Mouse (Mus musculus) embryonic facial prominence, embryonic 15.5 days (tissue): ENCODE results near the gene Skor1. TPM values are rescaled to one million over a fixed set of nuclear protein-coding genes. Genes with fewer than 3 reads are reported as not detected.

Experiments
- ATAC-seq: fragments of 200-750 bp; cut with Nextera tagmentation; 2 replicates; pipeline ENCODE4 v1.8.0; 2017; ENCODE audit warnings: low read depth, moderate TSS enrichment; ENCODE audit not compliant: insufficient number of reproducible peaks, low FRiP score, low TSS enrichment
- H3K27ac ChIP-seq: fragments of 300-500 bp; sonication (generic); replicated peaks from 2 replicates; pipeline ENCODE4 v1.5.1; 2015; ENCODE audit warnings: mild to moderate bottlenecking, inconsistent platforms
- H3K27me3 ChIP-seq: fragments of 300-500 bp; sonication (generic); 2 replicates; pipeline ENCODE4 v1.6.1; 2015; ENCODE audit warnings: inconsistent platforms
- H3K36me3 ChIP-seq: fragments of 300-500 bp; sonication (generic); 2 replicates; pipeline ENCODE4 v1.6.1; 2015; ENCODE audit warnings: mild to moderate bottlenecking, inconsistent platforms
- H3K4me1 ChIP-seq: fragments of 300-500 bp; sonication (generic); 2 replicates; pipeline ENCODE4 v1.6.1; 2015; ENCODE audit warnings: inconsistent platforms
- H3K4me2 ChIP-seq: fragments of 300-500 bp; sonication (generic); replicated peaks from 2 replicates; pipeline ENCODE4 v1.6.1; 2015; ENCODE audit warnings: mild to moderate bottlenecking, inconsistent platforms
- H3K4me3 ChIP-seq: fragments of 300-500 bp; sonication (generic); replicated peaks from 2 replicates; pipeline ENCODE4 v1.5.1; 2015; ENCODE audit warnings: mild to moderate bottlenecking, inconsistent platforms
- H3K9ac ChIP-seq: fragments of 300-500 bp; sonication (generic); 2 replicates; pipeline ENCODE4 v1.6.1; 2015; ENCODE audit warnings: inconsistent platforms
- H3K9me3 ChIP-seq: fragments of 300-500 bp; sonication (generic); replicated peaks from 2 replicates; pipeline ENCODE4 v1.6.1; 2016; ENCODE audit warnings: inconsistent platforms
- WGBS: fragments of 180-500 bp; shearing (Covaris S2); methylation state at CpG from one replicate; pipeline ENCODE4 v1.1.7; 2015; 5-methylcytosine and 5-hydroxymethylcytosine counted together
- polyA plus RNA-seq: library from polyadenylated mRNA; unstranded; fragments of >200 nt; fragmentation: Nextera tagmentation; extraction: Ambion mirVana; gene quantifications from 2 replicates; pipeline ENCODE4 v1.2.1, GENCODE M21; 2015

The Skor1 gene
- polyA plus RNA-seq, 1 experiment from 2014 or later, result not detected

GRCm38 (mm10) chr9:63142335-63143036 lies 6.3 kb downstream of the Skor1 start:
- Histone ChIP-seq H3K27me3 (peaks cover 97% of the 10 kb centered on the region), H3K27ac (no peak overlapping the region), H3K4me1 (peaks cover 69% of the 10 kb centered on the region), H3K4me3 (peak overlapping the region; percentile 17), H3K9me3 (no peaks in the 10 kb centered on the region), H3K4me2 (peak overlapping the region; percentile 40), H3K36me3 (no peaks in the 10 kb centered on the region), H3K9ac (no peak overlapping the region)
- ATAC-seq, result no peak
- WGBS, result under 1% methylated on average over 42 of the region's 42 CpGs

DNA sequence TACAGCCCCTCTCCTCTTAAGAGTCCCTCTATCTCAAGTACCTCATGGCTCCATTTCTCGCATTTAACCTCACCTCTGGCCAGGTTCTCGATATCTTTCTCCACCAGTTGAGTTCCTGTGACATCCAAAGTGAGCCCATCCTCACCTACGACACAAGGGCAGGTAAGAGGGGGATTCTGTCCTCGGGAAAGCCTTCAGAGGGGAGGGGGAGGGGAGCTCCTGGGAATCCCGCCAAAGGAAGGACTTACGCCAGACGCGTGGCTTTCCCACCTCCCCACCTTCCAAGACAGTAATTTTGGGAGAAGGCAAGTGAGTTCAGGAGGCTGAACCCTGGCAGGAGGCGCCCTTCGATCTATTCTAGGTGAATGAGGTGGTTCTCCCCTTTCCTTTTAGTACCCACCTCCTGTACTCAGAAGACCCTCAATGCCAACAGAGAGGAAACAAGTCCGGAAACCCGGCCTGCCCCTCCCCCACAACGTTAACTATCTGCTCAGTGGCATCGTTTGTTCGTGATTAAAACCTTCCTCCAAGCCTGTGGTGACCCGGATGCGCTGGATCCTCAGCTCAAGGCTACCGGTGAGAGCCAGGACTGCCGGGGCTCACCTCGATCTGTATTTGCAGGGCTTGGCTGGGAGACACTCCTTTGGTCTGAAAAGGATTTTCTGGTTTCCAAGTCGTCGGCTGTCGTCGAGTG lies 7.0 kb downstream of the Skor1 start:
- H3K36me3 ChIP-seq, result no peaks in the 10 kb centered on the region
- H3K4me3 ChIP-seq, result peak overlapping the region; percentile 17; the same call in 1 of the 2 replicates
- WGBS, result 1% methylated on average over 24 of the region's 24 CpGs
- peaks cover 97% of the 10 kb centered on the region for H3K27me3 ChIP-seq
- no peak for ATAC-seq
- H3K9me3 ChIP-seq, result no peaks in the 10 kb centered on the region
- H3K9ac ChIP-seq, result no peak overlapping the region
- peak overlapping the region; percentile 40 for H3K4me2 ChIP-seq
- peaks cover 70% of the 10 kb centered on the region for H3K4me1 ChIP-seq
- no peak overlapping the region for H3K27ac ChIP-seq

- Histone ChIP-seq H3K4me2 (no peak overlapping the region), H3K36me3 (no peaks in the 10 kb centered on the region), H3K9ac (no peak overlapping the region), H3K4me1 (peaks cover 68% of the 10 kb centered on the region), H3K27ac (no peak overlapping the region), H3K9me3 (no peaks in the 10 kb centered on the region), H3K27me3 (peaks cover 97% of the 10 kb centered on the region), H3K4me3 (no peak overlapping the region)
- WGBS, result 1% methylated on average over 9 of the region's 9 CpGs
- ATAC-seq, result no peak
These were observed 8.6 kb downstream of the Skor1 start for GRCm38 (mm10) chr9:63140211-63140610.

DNA sequence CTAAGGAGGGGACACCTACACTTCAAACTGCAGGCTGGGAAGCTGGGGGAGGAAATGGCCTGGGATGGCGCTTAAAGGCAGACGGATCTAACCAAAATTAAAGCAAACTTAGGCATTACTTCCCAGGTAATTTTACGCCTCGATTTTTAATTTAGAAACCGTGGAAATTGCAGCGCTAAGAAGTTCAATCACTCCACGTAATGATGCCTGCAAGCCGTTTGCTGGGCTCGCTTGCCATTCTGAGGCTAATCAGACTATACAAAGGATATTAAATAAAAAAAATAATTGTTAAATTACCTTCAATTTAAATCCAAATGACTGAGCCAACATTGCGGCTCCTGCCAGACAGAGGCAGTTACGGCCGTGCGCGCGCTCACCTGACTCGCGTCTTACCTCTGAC lies 9.1 kb downstream of the Skor1 start:
- no peak overlapping the region for H3K9ac ChIP-seq
- H3K27ac ChIP-seq, result no peak overlapping the region
- no peak overlapping the region for H3K4me2 ChIP-seq
- peaks cover 97% of the 10 kb centered on the region for H3K27me3 ChIP-seq
- no peaks in the 10 kb centered on the region for H3K36me3 ChIP-seq
- no peak for ATAC-seq
- peaks cover 68% of the 10 kb centered on the region for H3K4me1 ChIP-seq
- H3K4me3 ChIP-seq, result no peak overlapping the region
- WGBS, result 4% methylated on average over 17 of the region's 17 CpGs
- no peaks in the 10 kb centered on the region for H3K9me3 ChIP-seq

DNA sequence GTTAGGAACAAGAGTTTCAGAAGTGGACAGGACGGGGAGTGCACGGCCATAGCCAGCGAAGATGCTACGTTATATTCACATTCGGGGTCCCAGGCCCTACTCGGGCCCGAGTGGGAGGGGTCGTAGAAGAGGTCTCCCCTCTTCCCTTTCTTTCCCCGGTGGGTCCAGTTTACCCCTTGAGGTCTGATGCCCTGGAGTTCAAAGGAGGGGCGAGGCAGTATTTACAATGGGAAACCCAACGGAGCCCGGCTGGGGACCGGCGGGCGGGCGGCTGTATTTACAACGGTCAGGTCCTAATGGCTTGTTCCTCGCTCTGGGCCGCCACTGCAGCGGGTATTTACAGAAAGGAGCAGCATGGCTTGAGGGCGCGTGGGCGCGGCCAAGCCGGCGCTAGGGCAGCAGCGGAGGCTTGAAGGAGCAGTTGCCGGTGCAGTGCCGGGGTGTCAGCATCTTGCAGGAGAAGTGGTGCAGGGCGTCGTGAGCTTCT lies 10.2 kb downstream of the Skor1 start:
- H3K9ac ChIP-seq, result no peak overlapping the region
- H3K4me1 ChIP-seq, result peaks cover 67% of the 10 kb centered on the region
- 1% methylated on average over 31 of the region's 31 CpGs for WGBS
- H3K4me2 ChIP-seq, result peak overlapping the region; percentile 36
- ATAC-seq, result no peak
- H3K9me3 ChIP-seq, result no peaks in the 10 kb centered on the region
- H3K27ac ChIP-seq, result no peak overlapping the region
- H3K27me3 ChIP-seq, result peaks cover 97% of the 10 kb centered on the region
- no peaks in the 10 kb centered on the region for H3K36me3 ChIP-seq
- peak overlapping the region; percentile 23 for H3K4me3 ChIP-seq

DNA sequence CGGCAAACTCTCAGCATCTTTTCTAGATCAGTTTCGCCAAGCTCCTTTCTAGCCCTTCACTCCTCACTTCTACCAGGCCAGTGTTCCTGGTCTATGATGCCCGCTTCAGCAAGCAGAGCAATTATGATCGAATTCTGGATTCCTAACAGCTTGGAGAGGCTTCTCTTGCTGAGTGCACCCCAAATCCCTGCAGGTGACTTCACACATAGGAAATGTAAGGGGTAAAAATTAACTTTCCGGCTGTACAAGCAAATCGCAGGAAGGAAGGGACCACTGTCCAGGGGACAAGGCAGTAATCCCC lies 11.2 kb downstream of the Skor1 start:
- 3% methylated on average over 6 of the region's 6 CpGs for WGBS
- Histone ChIP-seq H3K36me3 (no peaks in the 10 kb centered on the region), H3K9me3 (no peaks in the 10 kb centered on the region), H3K27ac (no peak overlapping the region), H3K4me2 (no peak overlapping the region), H3K9ac (no peak overlapping the region), H3K4me1 (peaks cover 62% of the 10 kb centered on the region), H3K4me3 (no peak overlapping the region), H3K27me3 (peaks cover 90% of the 10 kb centered on the region)
- no peak for ATAC-seq

- Histone ChIP-seq H3K9me3 (no peaks in the 10 kb centered on the region), H3K27ac (no peak overlapping the region), H3K27me3 (peaks cover 84% of the 10 kb centered on the region), H3K36me3 (no peaks in the 10 kb centered on the region), H3K4me3 (no peak overlapping the region), H3K4me2 (no peak overlapping the region), H3K4me1 (peaks cover 62% of the 10 kb centered on the region), H3K9ac (no peak overlapping the region)
- no peak for ATAC-seq
- WGBS, result 6% methylated on average over 19 of the region's 19 CpGs
These were observed 11.8 kb downstream of the Skor1 start for GRCm38 (mm10) chr9:63136756-63137614.

- Histone ChIP-seq H3K4me3 (no peak overlapping the region), H3K4me2 (no peak overlapping the region), H3K4me1 (peaks cover 64% of the 10 kb centered on the region), H3K9me3 (no peaks in the 10 kb centered on the region), H3K36me3 (no peaks in the 10 kb centered on the region), H3K27me3 (peaks cover 77% of the 10 kb centered on the region), H3K9ac (no peak overlapping the region), H3K27ac (no peak overlapping the region)
- ATAC-seq, result no peak
- WGBS, result 6% methylated on average over 8 of the region's 8 CpGs
These were observed 12.5 kb downstream of the Skor1 start for GRCm38 (mm10) chr9:63136241-63136640.

- H3K4me3 ChIP-seq, result peak overlapping the region; percentile 35
- no peaks in the 10 kb centered on the region for H3K9me3 ChIP-seq
- no peaks in the 10 kb centered on the region for H3K36me3 ChIP-seq
- no peak for ATAC-seq
- H3K4me1 ChIP-seq, result peaks cover 64% of the 10 kb centered on the region
- no peak overlapping the region for H3K27ac ChIP-seq
- under 1% methylated on average over 16 of the region's 16 CpGs for WGBS
- H3K4me2 ChIP-seq, result peak overlapping the region; percentile 49
- H3K9ac ChIP-seq, result no peak overlapping the region
- H3K27me3 ChIP-seq, result peaks cover 73% of the 10 kb centered on the region
These were observed 13.0 kb downstream of the Skor1 start for GRCm38 (mm10) chr9:63135801-63136200.

- no peaks in the 10 kb centered on the region for H3K9me3 ChIP-seq
- no peak overlapping the region for H3K27ac ChIP-seq
- H3K27me3 ChIP-seq, result peaks cover 69% of the 10 kb centered on the region
- H3K4me1 ChIP-seq, result peaks cover 64% of the 10 kb centered on the region
- H3K4me3 ChIP-seq, result peak overlapping the region; percentile 35
- no peak for ATAC-seq
- no peak overlapping the region for H3K9ac ChIP-seq
- peak overlapping the region; percentile 49 for H3K4me2 ChIP-seq
- WGBS, result 2% methylated on average over 11 of the region's 11 CpGs
- H3K36me3 ChIP-seq, result no peaks in the 10 kb centered on the region
These were observed 13.4 kb downstream of the Skor1 start for GRCm38 (mm10) chr9:63135356-63135755.

DNA sequence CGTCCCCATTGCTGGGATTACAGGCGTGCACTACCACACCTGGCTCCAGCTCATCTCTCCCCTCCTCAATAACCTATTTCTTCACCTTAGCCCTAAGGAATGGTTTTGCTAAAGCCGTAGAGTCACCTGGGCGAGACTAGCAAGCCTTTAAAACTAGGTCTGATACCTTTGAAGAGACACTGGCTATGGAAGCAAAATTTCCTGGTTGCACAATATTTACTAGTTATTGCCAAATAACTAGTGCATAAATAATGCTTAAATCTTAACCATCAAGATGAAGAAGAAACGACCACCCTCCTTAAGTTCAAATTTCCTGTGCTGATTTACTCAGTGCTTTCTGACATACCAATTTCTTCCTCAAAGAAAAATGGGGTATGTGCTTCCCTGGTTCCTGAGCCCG lies 15.1 kb downstream of the Skor1 start:
- WGBS, result 13% methylated on average over 6 of the region's 6 CpGs
- H3K27me3 ChIP-seq, result peaks cover 52% of the 10 kb centered on the region
- no peaks in the 10 kb centered on the region for H3K36me3 ChIP-seq
- no peaks in the 10 kb centered on the region for H3K9me3 ChIP-seq
- H3K4me3 ChIP-seq, result peak overlapping the region; percentile 69
- peak overlapping the region; percentile 60 for H3K4me2 ChIP-seq
- H3K27ac ChIP-seq, result no peak overlapping the region
- no peak overlapping the region for H3K9ac ChIP-seq
- H3K4me1 ChIP-seq, result peaks cover 57% of the 10 kb centered on the region
- no peak for ATAC-seq
